Mouse (Mus musculus): Measurements from ENCODE around the gene Mrps23. TPM values are rescaled to one million over a fixed set of nuclear protein-coding genes. Genes with fewer than 3 reads are reported as not detected.

Gene Mrps23
- polyA plus RNA-seq (2015; fragmentation: Nextera tagmentation; extraction: Ambion mirVana): 59.6 and 62.3 TPM in 2 replicates

- Histone ChIP-seq H3K27me3 (replicated peaks) (no peaks in the 10 kb centered on the region), H3K4me3 (replicated peaks) (peak within 1 kb of the TSS; percentile 63), H3K9ac (peak within 1 kb of the TSS; percentile 64), H3K9me3 (no peaks in the 10 kb centered on the region), H3K36me3 (0 out of 2 replicates have a peak, but pooled peaks cover 3% of the 10 kb centered on the region), H3K4me1 (replicated peaks) (peaks cover 9% of the 10 kb centered on the region), H3K4me2 (replicated peaks) (peak within 1 kb of the TSS; percentile 72), H3K27ac (peak within 1 kb of the TSS; percentile 91)
- under 1% methylated on average over 51 of the region's 51 CpGs for WGBS
- peak; percentile 97 for ATAC-seq
These were observed at the start of gene Mrps23 for GRCm38 (mm10) chr11:88203712-88204532. Mrps23 (plus strand) TSS chr11:88204388.

- Histone ChIP-seq H3K4me3 (replicated peaks) (no peak overlapping the region), H3K9me3 (no peaks in the 10 kb centered on the region), H3K9ac (no peak overlapping the region), H3K4me2 (replicated peaks) (no peak overlapping the region), H3K36me3 (no peaks in the 10 kb centered on the region), H3K27me3 (replicated peaks) (no peaks in the 10 kb centered on the region), H3K27ac (peak overlapping the region; percentile 85), H3K4me1 (replicated peaks) (peaks cover 65% of the 10 kb centered on the region)
- no peak for ATAC-seq
- WGBS: 51% methylated on average over 8 of the region's 8 CpGs
These were observed 49.7 kb upstream of the Mrps23 start for GRCm38 (mm10) chr11:88154500-88154899.

GRCm38 (mm10) chr11:88155451-88155850 lies 48.7 kb upstream of the Mrps23 start:
- Histone ChIP-seq H3K9ac (no peak overlapping the region), H3K27me3 (replicated peaks) (no peaks in the 10 kb centered on the region), H3K4me2 (replicated peaks) (no peak overlapping the region), H3K4me1 (replicated peaks) (peaks cover 74% of the 10 kb centered on the region), H3K4me3 (replicated peaks) (no peak overlapping the region), H3K27ac (peak overlapping the region; percentile 85), H3K36me3 (no peaks in the 10 kb centered on the region), H3K9me3 (no peaks in the 10 kb centered on the region)
- WGBS: 53% methylated on average over 3 of the region's 3 CpGs
- ATAC-seq: no peak

GRCm38 (mm10) chr11:88155998-88156397 lies 48.2 kb upstream of the Mrps23 start:
- Histone ChIP-seq H3K36me3 (no peaks in the 10 kb centered on the region), H3K4me3 (replicated peaks) (no peak overlapping the region), H3K9ac (no peak overlapping the region), H3K27ac (peak overlapping the region; percentile 85), H3K27me3 (replicated peaks) (no peaks in the 10 kb centered on the region), H3K4me1 (replicated peaks) (peaks cover 77% of the 10 kb centered on the region), H3K4me2 (replicated peaks) (no peak overlapping the region), H3K9me3 (no peaks in the 10 kb centered on the region)
- no peak for ATAC-seq
- WGBS: 43% methylated on average over 8 of the region's 8 CpGs

GRCm38 (mm10) chr11:88156403-88156802 lies 47.8 kb upstream of the Mrps23 start:
- H3K27me3 ChIP-seq (replicated peaks): no peaks in the 10 kb centered on the region
- no peak for ATAC-seq
- no peak overlapping the region for H3K4me3 ChIP-seq (replicated peaks)
- H3K9me3 ChIP-seq: no peaks in the 10 kb centered on the region
- peak overlapping the region; percentile 85 for H3K27ac ChIP-seq
- no peaks in the 10 kb centered on the region for H3K36me3 ChIP-seq
- H3K4me1 ChIP-seq (replicated peaks): peaks cover 76% of the 10 kb centered on the region
- no peak overlapping the region for H3K4me2 ChIP-seq (replicated peaks)
- peak overlapping the region; percentile 6; the same call in 1 of the 2 replicates for H3K9ac ChIP-seq
- WGBS: 32% methylated on average over 2 of the region's 2 CpGs

GRCm38 (mm10) chr11:88158842-88159246 lies 45.3 kb upstream of the Mrps23 start:
- Histone ChIP-seq H3K9me3 (no peaks in the 10 kb centered on the region), H3K27ac (peak overlapping the region; percentile 90), H3K4me3 (replicated peaks) (no peak overlapping the region), H3K27me3 (replicated peaks) (no peaks in the 10 kb centered on the region), H3K4me1 (replicated peaks) (peaks cover 67% of the 10 kb centered on the region), H3K4me2 (replicated peaks) (no peak overlapping the region), H3K36me3 (no peaks in the 10 kb centered on the region), H3K9ac (no peak overlapping the region)
- 35% methylated on average over 5 of the region's 5 CpGs for whole genome bisulfite sequencing
- ATAC-seq: peak; percentile 35; the same call in 1 of the 2 replicates

GRCm38 (mm10) chr11:88159389-88159788 lies 44.8 kb upstream of the Mrps23 start:
- Histone ChIP-seq H3K4me2 (replicated peaks) (no peak overlapping the region), H3K27me3 (replicated peaks) (no peaks in the 10 kb centered on the region), H3K4me1 (replicated peaks) (peaks cover 61% of the 10 kb centered on the region), H3K27ac (peak overlapping the region; percentile 90), H3K4me3 (replicated peaks) (no peak overlapping the region), H3K9ac (no peak overlapping the region), H3K36me3 (no peaks in the 10 kb centered on the region), H3K9me3 (no peaks in the 10 kb centered on the region)
- no peak for ATAC-seq
- WGBS: 48% methylated on average over 11 of the region's 11 CpGs

- H3K9me3 ChIP-seq: no peaks in the 10 kb centered on the region
- ATAC-seq: no peak
- H3K4me1 ChIP-seq (replicated peaks): peaks cover 58% of the 10 kb centered on the region
- H3K4me3 ChIP-seq (replicated peaks): no peak overlapping the region
- 47% methylated on average over 5 of the region's 5 CpGs for WGBS
- no peak overlapping the region; the same call in 1 of the 2 replicates for H3K4me2 ChIP-seq (replicated peaks)
- no peaks in the 10 kb centered on the region for H3K27me3 ChIP-seq (replicated peaks)
- no peaks in the 10 kb centered on the region for H3K36me3 ChIP-seq
- H3K9ac ChIP-seq: no peak overlapping the region
- peak overlapping the region; percentile 90 for H3K27ac ChIP-seq
These were observed 43.9 kb upstream of the Mrps23 start for GRCm38 (mm10) chr11:88160316-88160715.

GRCm38 (mm10) chr11:88161051-88161581 lies 43.1 kb upstream of the Mrps23 start:
- H3K4me1 ChIP-seq (replicated peaks): peaks cover 50% of the 10 kb centered on the region
- under 1% methylated on average over 18 of the region's 33 CpGs for WGBS

GRCm38 (mm10) chr11:88161651-88162362 lies 42.4 kb upstream of the Mrps23 start:
- peak; percentile 74 for ATAC-seq
- Histone ChIP-seq H3K36me3 (no peaks in the 10 kb centered on the region), H3K27ac (peak overlapping the region; percentile 90), H3K9ac (peak overlapping the region; percentile 33; the same call in 1 of the 2 replicates), H3K4me2 (replicated peaks) (peak overlapping the region; percentile 86), H3K9me3 (no peaks in the 10 kb centered on the region), H3K4me3 (replicated peaks) (peak overlapping the region; percentile 36), H3K4me1 (replicated peaks) (peaks cover 46% of the 10 kb centered on the region), H3K27me3 (replicated peaks) (no peaks in the 10 kb centered on the region)
- 2% methylated on average over 15 of the region's 15 CpGs for WGBS

More at GRCm38 (mm10) chr11:88161051-88161581, 43.1 kb upstream of the Mrps23 start:
- ATAC-seq: peak; percentile 65
- H3K27me3 ChIP-seq (replicated peaks): no peaks in the 10 kb centered on the region
- no peaks in the 10 kb centered on the region for H3K9me3 ChIP-seq
- peak overlapping the region; percentile 36 for H3K4me3 ChIP-seq (replicated peaks)
- H3K36me3 ChIP-seq: no peaks in the 10 kb centered on the region
- peak overlapping the region; percentile 44 for H3K9ac ChIP-seq
- H3K4me2 ChIP-seq (replicated peaks): peak overlapping the region; percentile 86
- H3K27ac ChIP-seq: peak overlapping the region; percentile 90

GRCm38 (mm10) chr11:88162740-88163139 lies 41.4 kb upstream of the Mrps23 start:
- peaks cover 45% of the 10 kb centered on the region for H3K4me1 ChIP-seq (replicated peaks)
- no peak overlapping the region for H3K9ac ChIP-seq
- no peak overlapping the region for H3K4me3 ChIP-seq (replicated peaks)
- 60% methylated on average over 4 of the region's 4 CpGs for WGBS
- H3K9me3 ChIP-seq: no peaks in the 10 kb centered on the region
- H3K27me3 ChIP-seq (replicated peaks): no peaks in the 10 kb centered on the region
- no peaks in the 10 kb centered on the region for H3K36me3 ChIP-seq
- H3K4me2 ChIP-seq (replicated peaks): no peak overlapping the region
- no peak overlapping the region for H3K27ac ChIP-seq
- ATAC-seq: no peak

- peaks cover 38% of the 10 kb centered on the region for H3K4me1 ChIP-seq (replicated peaks)
- H3K9me3 ChIP-seq: no peaks in the 10 kb centered on the region
- H3K4me2 ChIP-seq (replicated peaks): no peak overlapping the region
- no peaks in the 10 kb centered on the region for H3K27me3 ChIP-seq (replicated peaks)
- ATAC-seq: no peak
- peak overlapping the region; percentile 70 for H3K27ac ChIP-seq
- 89% methylated on average over 7 of the region's 7 CpGs for WGBS
- H3K4me3 ChIP-seq (replicated peaks): no peak overlapping the region
- H3K9ac ChIP-seq: no peak overlapping the region
- H3K36me3 ChIP-seq: no peaks in the 10 kb centered on the region
These were observed 39.9 kb upstream of the Mrps23 start for GRCm38 (mm10) chr11:88164213-88164723.

Data from intestine, embryonic 15.5 days (tissue).